Mouse (Mus musculus) 3T3-L1 (cell line): ENCODE results near the gene Zbtb11.
"Not testable (repeated sequence)": the region's sequence is repeated elsewhere in the genome, so short reads cannot be mapped to it uniquely, and the experiment has no call there.

ENCODE experiments used
- DNase-seq: peaks from one replicate; pipeline ENCODE4 v3.0.0-alpha.2; 2015; ENCODE audit warnings: low read depth, low spot score

The Zbtb11 gene

GRCm38 (mm10) chr16:55973431-55974255 is at the start of gene Zbtb11:
TSS of gene Zbtb11 (plus strand) at chr16:55973883.
- DNase-seq = peak; percentile 99

- no peak for DNase-seq
These were observed 49.7 kb upstream of the Zbtb11 start for GRCm38 (mm10) chr16:55924010-55924409.

DNA sequence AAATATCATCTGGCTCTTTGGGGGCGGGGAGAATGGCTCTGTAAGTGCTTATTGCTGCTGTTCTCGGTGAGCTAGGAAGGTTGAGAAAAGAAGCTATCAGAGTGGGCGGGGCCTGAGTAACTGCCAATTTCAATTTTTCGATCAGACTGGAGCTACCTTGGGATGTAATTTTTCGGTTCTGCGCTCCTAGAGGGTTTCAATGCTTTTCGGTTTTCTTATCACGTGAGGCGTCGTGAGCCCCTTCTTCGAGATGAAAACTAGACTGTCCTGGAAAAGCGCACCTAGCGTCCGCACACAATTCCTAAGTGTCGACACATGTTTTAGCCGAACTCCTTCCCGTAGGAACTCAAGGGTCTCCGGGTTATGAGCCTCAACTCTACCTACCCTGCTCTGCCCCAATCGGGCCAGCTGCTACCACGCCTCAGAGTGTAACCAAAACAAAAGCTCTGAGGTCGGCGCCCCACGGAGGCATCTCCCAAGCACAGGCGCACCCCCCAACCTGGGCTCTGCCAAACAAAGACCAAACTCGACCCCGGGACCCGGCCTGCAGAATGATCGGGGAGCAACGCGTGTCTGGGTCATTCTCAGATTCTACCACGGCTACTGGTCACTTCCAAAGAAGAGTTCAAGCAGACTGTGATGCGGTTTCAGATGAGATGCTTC is 39.9 kb upstream of the Zbtb11 start:
- DNase-seq = peak; percentile 48

- peak; percentile 98 for DNase-seq
These were observed 39.1 kb upstream of the Zbtb11 start, which contains the start of gene Cep97 for GRCm38 (mm10) chr16:55934453-55935037. TSS of gene Cep97 (minus strand) at chr16:55934855.

DNA sequence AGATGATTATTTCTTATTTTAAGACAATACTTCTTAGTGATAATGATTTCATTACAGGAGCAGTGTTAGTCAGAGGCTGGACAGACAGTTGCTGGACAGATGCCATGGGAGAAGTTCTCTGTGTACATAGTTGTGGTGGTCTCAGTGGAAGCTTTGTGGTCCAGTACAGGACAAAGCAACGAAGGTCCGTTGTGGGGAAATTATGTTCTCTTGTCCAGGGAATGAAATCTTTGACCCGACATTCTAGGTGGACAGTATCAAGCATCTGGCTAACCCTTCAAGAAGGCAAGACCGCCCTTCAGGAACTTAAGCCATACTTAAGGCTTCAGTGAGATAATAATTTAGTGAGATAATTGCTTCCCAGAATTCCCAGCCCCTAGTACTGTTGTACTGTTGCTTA is 34.9 kb upstream of the Zbtb11 start:
- DNase-seq = no peak

DNA sequence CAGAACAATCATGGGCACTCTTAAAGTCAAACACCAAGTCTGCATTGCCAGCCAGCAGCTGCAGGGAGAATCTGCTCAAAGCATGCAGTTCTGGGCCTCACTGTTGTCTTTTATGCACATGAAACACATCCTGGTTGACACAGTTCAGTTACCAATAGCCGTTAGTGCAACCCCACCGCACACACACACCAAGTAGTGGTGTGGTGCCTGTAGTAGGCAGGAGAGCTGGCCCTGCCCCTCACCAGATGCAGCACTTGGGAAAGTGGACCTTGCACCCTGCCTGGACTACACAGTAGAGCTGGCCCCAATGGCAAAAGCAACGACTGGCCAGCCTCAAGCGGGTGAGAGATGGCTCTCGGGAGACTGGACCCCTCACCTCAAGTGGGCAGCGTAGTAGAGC is 34.0 kb upstream of the Zbtb11 start:
- DNase-seq = no peak

DNA sequence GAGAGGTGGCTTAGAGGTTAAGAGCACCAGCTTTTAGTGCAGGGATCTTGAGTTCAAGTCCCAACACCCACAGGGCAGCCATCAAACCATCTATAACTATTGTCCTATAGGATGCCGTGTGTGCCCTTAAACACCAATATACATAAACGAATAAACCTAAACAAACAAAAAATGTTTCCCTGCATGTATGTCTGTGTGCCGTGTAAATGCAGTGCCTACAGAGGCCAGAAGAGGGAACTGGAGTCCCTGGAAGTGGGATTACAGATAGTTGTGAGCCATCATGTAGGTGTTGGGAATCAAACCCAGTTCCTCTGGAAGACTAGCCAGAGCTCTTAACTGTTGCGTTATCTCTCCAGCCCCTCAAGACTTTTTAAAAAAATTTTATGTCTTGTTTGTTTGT is 32.9 kb upstream of the Zbtb11 start:
- DNase-seq = no peak

DNA sequence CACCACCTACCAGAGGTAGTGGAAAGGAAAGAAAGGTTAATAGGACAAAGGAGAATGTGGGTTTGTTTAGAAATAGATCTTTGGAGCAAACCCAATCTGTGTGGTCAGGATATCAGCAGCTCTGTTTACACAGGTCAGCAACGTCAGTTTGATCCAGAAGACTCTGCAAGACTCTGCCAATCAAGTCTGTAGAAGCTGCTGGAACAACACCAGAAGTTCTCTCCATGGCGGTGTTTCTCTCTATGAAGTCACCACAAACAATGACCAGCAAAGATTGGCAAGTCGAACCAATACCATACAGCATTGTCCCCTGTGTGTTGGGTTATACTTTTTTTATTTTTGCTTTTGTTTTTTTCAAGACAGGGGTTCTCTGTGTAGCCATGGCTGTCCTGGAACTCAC is 26.4 kb upstream of the Zbtb11 start:
- DNase-seq = no peak

GRCm38 (mm10) chr16:55947876-55948410 is 25.7 kb upstream of the Zbtb11 start:
- not testable (repeated sequence) for DNase-seq

DNA sequence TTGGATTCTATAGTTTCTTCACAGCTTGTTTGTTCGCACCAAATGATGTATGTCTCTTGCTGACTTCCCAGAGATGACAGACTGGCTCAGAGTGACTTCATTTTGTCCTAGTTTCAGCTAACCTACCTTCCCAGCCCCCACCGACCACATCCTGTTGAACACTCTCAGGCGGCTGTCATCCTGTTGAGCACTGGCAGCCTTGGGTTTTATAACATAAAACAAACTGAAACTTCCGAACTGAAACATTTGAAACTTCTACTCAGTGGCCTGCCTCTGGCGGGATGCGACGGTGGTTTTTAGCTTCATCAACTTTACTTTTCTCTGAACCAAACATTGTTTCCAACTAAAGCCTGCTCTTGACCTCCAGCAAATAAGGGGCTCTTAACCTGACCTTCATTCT is 24.7 kb upstream of the Zbtb11 start:
- DNase-seq = peak; percentile 80

- DNase-seq = no peak
These were observed 23.2 kb upstream of the Zbtb11 start for GRCm38 (mm10) chr16:55950462-55950861.

DNA sequence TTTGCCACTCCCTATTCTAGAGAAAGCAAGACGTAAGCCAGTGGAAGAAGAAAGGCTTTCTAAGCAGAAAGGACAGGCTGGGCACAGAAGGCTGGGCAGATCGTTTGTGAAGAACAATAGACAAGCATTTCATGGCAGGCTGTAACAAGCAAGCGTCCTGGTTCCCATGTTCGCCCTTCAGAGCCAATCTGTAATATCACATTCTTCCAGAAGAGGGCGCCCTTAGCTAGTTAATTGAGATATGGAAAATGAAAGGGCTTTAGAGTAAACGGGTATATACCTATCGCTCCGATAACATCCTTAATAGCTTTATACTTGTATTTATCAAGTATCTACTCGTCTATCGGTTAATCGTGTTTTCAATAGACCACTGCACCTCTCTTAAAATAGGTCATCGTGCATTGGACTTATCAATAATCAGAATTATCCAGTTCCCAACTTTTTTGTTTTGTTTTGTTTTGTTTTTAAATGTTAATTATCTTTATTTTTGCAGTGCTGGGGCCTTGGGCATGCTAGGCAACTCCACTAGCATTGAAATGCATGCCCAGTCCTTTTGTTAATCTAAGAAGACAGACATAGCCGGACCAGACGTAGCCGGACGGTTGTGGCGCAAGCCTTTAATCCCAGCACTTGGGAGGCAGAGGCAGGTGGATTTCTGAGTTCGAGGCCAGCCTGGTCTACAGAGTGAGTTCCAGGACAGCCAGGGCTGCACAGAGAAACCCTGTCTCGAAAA is 22.6 kb upstream of the Zbtb11 start:
- peak; percentile 98 for DNase-seq

DNA sequence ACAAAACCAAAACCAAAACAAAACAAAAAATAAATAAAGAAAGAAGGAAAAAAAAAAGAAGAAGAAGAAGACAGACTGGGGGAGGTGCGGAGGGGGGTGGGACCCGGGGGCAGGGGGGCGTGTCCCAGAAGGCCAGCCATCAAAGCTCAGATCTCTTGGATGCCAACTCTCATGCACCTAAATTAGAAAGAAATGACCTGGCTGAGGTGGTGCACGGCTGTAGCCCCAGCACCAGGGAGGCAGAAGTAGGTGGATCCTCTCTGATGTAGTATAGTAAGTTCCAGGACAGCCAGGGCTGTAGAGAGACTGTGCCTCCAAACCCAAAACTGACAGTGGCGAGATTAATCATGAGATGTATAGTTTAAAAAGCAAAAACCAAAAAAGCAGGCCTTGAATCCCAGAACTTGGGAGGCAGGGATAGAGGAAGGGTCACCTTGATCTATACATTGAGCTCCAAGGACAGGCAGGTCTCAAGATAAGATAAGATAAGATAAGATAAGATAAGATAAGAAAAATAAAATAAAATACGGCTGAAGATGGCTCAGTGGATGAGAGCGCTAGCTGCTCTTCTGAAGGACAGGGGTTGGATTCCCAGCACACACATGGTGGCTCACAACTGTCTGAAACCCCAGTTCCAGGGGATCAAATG is 21.9 kb upstream of the Zbtb11 start:
- no peak for DNase-seq

DNA sequence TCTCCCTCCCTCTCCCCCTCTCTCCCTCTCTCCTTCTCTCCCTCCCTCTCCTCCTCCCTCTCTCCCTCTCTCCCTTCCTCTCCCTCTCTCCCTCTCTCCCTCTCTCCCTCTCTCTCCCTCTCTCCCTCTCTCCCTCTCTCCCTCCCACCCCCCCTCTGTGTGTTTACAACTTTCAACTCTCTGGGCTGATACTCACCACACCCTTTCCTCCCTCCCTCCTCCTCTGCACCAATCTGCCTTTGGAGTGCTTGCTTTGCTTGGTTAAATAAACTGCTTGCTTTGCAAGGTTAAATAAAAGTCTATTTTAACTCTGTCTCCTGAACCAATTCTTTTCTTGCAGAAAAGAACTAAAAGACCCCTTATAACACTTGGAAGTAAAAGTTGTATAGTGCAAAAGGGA is 20.9 kb upstream of the Zbtb11 start:
- no peak for DNase-seq

DNA sequence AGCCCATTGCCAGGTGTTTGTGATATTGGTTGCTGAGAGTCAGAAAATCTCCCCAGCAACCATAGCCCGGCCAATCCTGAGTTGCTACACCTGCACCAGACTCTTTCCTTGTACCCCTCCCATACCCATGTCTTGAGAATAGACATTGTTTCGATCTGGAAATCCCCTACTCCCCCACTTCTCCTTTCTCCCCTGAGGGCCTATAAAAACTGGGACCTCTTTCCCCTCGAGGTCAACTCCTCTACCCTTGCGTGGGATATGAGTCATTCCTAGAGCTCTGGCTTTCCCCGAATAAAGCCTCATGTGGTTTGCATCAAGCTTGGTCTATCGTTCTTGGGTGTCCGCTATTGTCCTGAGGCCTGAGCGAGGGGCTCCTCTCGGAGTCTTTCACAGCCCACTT is 19.5 kb upstream of the Zbtb11 start:
- DNase-seq = not testable (repeated sequence)

GRCm38 (mm10) chr16:55963068-55963467 is 10.6 kb upstream of the Zbtb11 start:
- not testable (repeated sequence) for DNase-seq

- DNase-seq = peak; percentile 88
These were observed 9.3 kb upstream of the Zbtb11 start for GRCm38 (mm10) chr16:55964126-55964949.

GRCm38 (mm10) chr16:55966212-55966871 is 7.3 kb upstream of the Zbtb11 start, which contains the start of gene Rpl24:
TSS of gene Rpl24 (plus strand) at chr16:55966275.
- peak; percentile 96 for DNase-seq

- peak; percentile 34 for DNase-seq
These were observed 6.5 kb upstream of the Zbtb11 start for GRCm38 (mm10) chr16:55967221-55967620.

DNA sequence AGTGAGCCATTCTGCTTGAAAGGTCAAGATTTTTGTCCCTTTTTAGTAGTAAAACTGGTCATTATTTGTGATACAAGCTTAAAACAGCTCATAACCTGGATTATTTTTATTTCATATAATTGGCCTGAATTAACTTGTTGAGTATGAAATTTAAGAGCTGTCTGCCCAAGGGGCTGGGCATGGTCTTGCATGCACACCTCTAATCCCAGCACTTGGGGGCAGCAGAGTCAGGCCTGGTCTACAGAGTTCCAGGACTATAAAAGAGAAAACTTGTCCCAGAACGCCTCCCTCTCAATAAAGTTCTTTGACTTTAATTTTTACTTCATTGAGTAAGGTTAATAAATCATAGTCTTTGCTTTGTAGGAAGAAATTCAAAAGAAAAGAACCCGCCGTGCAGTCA is 4.5 kb upstream of the Zbtb11 start:
- peak; percentile 87 for DNase-seq
